Mouse (Mus musculus): Measurements from ENCODE around the gene Banf1.
"Not testable (repeated sequence)": the region's sequence is repeated elsewhere in the genome, so short reads cannot be mapped to it uniquely, and the experiment has no call there.

Banf1 gene

GRCm38 (mm10) chr19:5367053-5367359 lies at the start of gene Banf1:
Banf1 (minus strand) TSS chr19:5367168.
- no peak for DNase-seq (ENCODE audit: extremely low read depth, low read depth, low spot score)

- DNase-seq (ENCODE audit: extremely low read depth, low read depth, low spot score) = no peak
Measured at GRCm38 (mm10) chr19:5414534-5414957, 47.6 kb upstream of the Banf1 start.

- DNase-seq (ENCODE audit: extremely low read depth, low read depth, low spot score) = no peak
Measured at GRCm38 (mm10) chr19:5413840-5414239, 46.9 kb upstream of the Banf1 start.

GRCm38 (mm10) chr19:5411961-5412360 lies 45.0 kb upstream of the Banf1 start:
- DNase-seq (ENCODE audit: extremely low read depth, low read depth, low spot score) = no peak

GRCm38 (mm10) chr19:5410641-5411040 lies 43.7 kb upstream of the Banf1 start:
- no peak for DNase-seq (ENCODE audit: extremely low read depth, low read depth, low spot score)

GRCm38 (mm10) chr19:5409068-5409467 lies 42.1 kb upstream of the Banf1 start:
- DNase-seq (ENCODE audit: extremely low read depth, low read depth, low spot score) = no peak

- DNase-seq (ENCODE audit: extremely low read depth, low read depth, low spot score) = no peak
Measured at GRCm38 (mm10) chr19:5408057-5409001, 41.4 kb upstream of the Banf1 start.

GRCm38 (mm10) chr19:5407133-5407532 lies 40.2 kb upstream of the Banf1 start:
- DNase-seq (ENCODE audit: extremely low read depth, low read depth, low spot score) = no peak

GRCm38 (mm10) chr19:5406531-5407126 lies 39.7 kb upstream of the Banf1 start:
- DNase-seq (ENCODE audit: extremely low read depth, low read depth, low spot score) = not testable (repeated sequence)

- DNase-seq (ENCODE audit: extremely low read depth, low read depth, low spot score) = no peak
Measured at GRCm38 (mm10) chr19:5405924-5406323, 39.0 kb upstream of the Banf1 start.

- no peak for DNase-seq (ENCODE audit: extremely low read depth, low read depth, low spot score)
Measured at GRCm38 (mm10) chr19:5402293-5402692, 35.3 kb upstream of the Banf1 start, which contains the start of gene Tsga10ip. Tsga10ip (minus strand) TSS chr19:5402526.

GRCm38 (mm10) chr19:5401073-5401472 lies 34.1 kb upstream of the Banf1 start:
- DNase-seq (ENCODE audit: extremely low read depth, low read depth, low spot score) = not testable (repeated sequence)

GRCm38 (mm10) chr19:5395371-5395770 lies 28.4 kb upstream of the Banf1 start:
- no peak for DNase-seq (ENCODE audit: extremely low read depth, low read depth, low spot score)

- DNase-seq (ENCODE audit: extremely low read depth, low read depth, low spot score) = no peak
Measured at GRCm38 (mm10) chr19:5394168-5394567, 27.2 kb upstream of the Banf1 start.

- DNase-seq (ENCODE audit: extremely low read depth, low read depth, low spot score) = no peak
Measured at GRCm38 (mm10) chr19:5392892-5393291, 25.9 kb upstream of the Banf1 start.

- DNase-seq (ENCODE audit: extremely low read depth, low read depth, low spot score) = no peak
Measured at GRCm38 (mm10) chr19:5390416-5390815, 23.4 kb upstream of the Banf1 start.

- no peak for DNase-seq (ENCODE audit: extremely low read depth, low read depth, low spot score)
Measured at GRCm38 (mm10) chr19:5389647-5390046, 22.7 kb upstream of the Banf1 start.

- DNase-seq (ENCODE audit: extremely low read depth, low read depth, low spot score) = peak; percentile 51
Measured at GRCm38 (mm10) chr19:5388588-5389242, 21.7 kb upstream of the Banf1 start, which contains the start of gene Sart1. Sart1 (minus strand) TSS chr19:5388703.

GRCm38 (mm10) chr19:5388011-5388441 lies 21.1 kb upstream of the Banf1 start:
- DNase-seq (ENCODE audit: extremely low read depth, low read depth, low spot score) = no peak

- no peak for DNase-seq (ENCODE audit: extremely low read depth, low read depth, low spot score)
Measured at GRCm38 (mm10) chr19:5384715-5385114, 17.7 kb upstream of the Banf1 start.

- no peak for DNase-seq (ENCODE audit: extremely low read depth, low read depth, low spot score)
Measured at GRCm38 (mm10) chr19:5383326-5383725, 16.4 kb upstream of the Banf1 start.

- DNase-seq (ENCODE audit: extremely low read depth, low read depth, low spot score) = no peak
Measured at GRCm38 (mm10) chr19:5377446-5377845, 10.5 kb upstream of the Banf1 start.
